Mouse (Mus musculus) activated CD4-positive, CD25-positive, alpha-beta regulatory T cell, adult 4 months (primary cell): ENCODE results near the gene Mpo. TPM values are rescaled to one million over a fixed set of nuclear protein-coding genes. Genes with fewer than 3 reads are reported as not detected.

Experiments used
- ATAC-seq: one replicate; pipeline ENCODE4 v1.8.0; 2017
- polyA plus RNA-seq, 2 experiments: library from polyadenylated mRNA; unstranded; fragments of 100-300 nt; shearing (Covaris generic); gene quantifications; one replicate each; pipeline ENCODE4 v1.2.1; 2017

Mpo gene
- polyA plus RNA-seq, 2 experiments from 2014 or later: not detected

DNA sequence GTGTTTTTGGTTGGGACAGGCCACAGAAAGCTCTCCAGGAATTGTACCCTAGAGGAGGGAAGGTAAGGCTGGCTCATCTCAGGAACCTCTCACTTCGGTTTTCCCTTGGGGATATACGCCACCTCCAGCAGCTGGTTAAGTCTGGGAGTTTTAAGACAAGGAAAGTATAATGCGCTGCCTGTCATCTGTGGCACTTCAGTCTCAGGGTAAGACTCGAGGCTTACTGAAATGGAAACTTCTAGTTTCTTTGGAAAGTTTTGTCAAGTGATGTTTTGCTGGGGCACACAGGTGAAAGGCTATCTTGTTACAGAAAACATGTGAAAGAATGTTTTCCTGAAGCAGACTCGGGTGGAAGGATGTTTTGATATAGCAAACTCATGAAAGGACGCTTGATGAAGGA lies 14.1 kb downstream of the Mpo start:
- ATAC-seq: no peak

DNA sequence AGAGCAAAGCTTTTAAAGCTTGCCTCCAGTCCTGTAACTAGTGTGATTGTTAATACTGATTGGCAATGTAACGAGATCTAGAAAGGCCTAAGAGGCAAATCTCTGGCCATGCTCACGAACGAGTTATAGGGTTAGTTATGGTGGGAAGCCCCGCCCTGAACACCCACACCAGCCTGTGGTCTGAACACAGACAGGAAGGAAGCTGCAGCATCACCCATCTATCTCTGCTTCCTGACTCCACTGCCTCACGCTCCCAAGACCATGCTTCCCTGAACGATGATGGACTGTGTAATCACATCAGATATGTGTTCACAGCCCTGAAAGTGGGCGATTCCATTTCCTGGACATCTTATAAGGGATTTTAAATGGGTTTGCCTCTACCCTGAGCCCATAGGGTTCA lies 14.9 kb downstream of the Mpo start:
- peak; percentile 94 for ATAC-seq

DNA sequence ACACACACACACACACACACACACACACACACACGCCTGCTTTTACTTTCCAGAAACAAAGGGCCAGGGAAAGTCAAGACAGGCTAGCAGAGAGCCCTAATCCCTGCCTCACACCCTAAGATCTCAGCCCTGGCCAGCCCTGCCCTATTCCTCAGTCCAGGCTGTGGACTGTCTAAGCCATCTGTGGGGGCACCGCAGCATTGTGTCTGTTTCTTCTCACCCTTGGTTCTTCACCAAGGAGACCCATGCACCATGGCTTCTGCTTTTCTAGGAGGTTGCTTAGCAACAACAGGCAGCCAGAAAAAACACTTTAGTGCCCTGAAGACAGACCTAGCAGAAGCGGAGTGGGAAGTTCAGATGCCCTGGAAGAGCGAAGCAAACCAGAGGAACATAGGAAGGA lies 18.0 kb downstream of the Mpo start:
- ATAC-seq: no peak

DNA sequence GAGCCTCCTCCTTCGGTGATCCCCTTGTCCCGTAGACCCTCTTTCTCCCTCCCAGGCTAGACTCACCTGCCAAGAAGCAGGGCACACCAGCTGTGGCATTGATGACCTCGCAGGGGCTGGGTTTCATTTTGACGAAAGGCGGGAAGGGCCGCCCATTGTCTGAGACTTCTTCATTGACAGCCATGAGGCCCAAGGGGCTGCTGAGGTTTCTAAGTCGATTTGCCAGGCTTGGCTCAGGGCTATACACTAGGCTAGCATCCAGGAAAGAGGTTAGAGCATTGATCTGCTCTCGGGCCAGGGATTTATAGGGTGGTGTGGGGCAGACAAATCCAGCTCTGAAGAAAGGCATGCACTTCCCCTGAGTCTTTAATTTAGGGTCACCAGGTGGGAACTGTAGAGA lies 21.4 kb downstream of the Mpo start:
- ATAC-seq: no peak

DNA sequence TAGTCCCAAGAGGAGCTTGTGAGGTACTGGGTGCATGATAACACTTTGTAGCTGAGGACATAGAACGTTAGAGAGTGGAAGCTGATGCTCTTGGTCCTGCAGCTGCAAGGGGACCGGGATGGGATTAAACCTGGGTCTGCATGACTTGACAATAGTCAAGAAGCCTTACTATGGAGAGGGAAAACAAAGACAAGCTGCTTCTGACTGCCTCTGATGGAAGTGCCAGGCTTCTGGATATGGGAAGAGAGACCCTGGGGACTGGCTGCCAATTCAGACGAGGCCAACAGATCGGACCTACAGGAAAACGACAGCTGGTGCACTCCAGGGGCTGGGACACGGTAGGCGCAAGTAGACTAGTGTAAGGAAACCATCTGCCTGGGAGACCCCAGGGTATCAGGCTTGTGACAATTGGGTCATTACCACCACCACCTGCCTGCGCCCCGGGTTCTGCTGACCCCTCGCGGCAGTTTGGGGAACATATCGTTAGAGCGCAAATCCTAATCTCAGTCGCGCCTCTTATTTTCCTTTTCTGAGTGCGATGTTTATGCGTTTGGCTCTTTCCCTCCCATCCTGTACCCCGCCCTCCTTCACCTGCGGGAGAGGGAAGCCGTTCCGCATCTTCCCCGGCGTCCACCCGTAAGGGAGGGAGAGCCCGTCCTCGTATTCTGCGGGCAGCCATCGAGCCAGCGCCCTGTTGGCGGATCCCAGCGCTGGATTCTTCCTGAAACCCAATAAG lies 23.5 kb downstream of the Mpo start:
- no peak for ATAC-seq

DNA sequence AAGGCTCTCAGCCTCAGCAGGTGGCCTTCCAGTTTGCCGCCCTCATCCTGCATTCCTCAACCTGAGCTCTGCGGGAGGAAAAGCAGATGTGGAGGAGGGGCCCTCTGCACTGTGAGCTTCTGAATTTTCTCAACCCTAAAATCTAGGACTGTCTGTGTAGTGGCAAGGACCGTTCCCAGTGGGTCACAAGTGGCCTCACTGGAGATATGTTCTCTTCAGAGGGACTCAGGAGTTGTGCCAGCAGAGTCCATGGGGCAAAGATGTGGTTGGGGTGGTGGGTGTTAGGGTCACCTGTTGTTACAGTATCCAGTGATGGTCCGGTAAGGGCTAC lies 24.0 kb downstream of the Mpo start:
- no peak for ATAC-seq

DNA sequence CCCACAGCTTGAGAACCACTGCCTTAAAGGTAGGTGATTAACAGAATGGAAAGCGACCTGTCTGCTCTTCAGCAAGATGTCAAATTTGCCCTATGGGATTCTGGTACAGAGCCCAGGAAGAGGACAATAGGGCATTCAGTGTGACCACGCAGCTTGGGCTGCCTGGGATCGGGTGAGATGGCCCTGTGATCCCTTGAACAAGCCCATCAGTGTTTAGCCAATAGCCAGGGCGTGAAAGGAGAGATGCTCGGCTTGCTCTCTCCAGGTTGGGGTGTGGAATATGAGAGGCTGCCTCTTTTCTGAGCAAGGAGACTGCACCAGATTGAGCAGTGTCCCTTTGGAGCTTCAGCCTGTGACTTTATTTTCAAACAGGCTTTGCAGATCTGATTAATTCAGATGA lies 28.1 kb downstream of the Mpo start:
- no peak for ATAC-seq

DNA sequence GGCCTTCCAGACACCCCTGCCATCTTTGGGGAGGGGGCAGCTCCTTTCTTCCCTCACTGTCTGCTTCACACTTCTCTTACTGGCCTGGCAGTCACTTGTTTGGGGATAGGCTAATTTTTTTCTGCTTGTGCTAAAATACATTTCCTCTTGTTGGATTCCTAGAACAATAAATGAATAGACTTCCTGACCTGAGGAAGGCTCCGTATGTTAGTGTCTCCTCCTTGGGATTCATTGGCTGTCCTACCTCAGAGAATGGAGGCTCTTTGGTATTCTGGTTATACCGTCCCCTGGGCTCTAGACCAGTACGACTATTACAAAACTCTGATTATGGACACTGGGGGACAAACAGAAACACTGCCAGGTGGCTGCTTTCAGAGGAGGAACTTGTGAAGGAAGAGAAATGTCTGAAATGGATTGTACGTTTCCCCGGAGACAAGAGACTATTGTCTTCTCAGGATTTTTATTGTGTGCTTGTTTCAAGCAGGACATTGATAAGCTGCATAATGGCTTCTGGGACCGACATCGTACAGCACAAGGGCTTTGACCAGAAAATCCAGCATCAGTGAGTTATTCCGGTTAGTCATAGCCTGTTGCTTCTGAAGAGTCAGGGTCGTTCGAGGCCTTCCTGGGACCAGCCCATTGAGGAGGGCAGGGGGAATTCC lies 35.0 kb downstream of the Mpo start, which contains the start of gene Lpo:
Lpo (minus strand) TSS at position 51 of the 662 bp plus-strand sequence.
- no peak for ATAC-seq

DNA sequence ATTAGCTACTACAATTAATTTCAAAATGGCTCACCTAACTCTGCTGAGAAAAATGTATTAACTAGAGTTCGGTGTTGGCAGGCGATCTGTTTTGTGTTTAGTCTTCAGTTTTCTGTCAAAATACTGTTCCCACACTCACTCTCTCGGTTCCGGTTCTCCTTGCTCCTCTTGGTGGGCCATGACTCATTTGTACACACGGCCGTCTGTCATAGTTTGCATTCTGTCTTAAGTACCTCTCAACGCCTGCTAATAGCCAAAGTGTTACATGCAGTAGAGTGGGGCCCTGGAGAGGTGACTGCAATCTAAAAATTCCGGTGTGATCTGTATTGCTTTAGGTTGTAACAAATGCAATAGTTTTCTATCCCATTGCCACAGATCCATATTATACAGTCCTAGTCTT lies 47.3 kb downstream of the Mpo start:
- no peak for ATAC-seq

DNA sequence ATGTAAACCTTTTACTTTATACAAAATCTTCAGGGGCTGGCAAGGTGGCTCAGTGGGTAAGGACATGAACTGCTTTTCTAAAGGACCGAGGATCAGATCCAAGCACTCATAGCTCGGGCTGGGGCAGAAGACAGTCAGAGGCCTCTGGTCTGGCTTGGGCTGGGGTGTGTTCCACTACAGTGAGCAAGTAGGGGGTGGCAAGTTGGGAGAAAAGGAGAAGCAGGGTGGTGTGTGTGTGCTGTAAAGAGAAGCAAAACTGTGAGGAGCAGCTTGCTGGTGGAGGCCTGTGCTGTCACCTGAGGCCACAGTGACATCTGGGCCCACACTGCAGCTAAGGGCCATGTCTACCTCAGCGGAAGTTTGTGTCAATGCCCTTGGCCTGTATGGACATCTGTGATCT lies 48.1 kb downstream of the Mpo start:
- ATAC-seq: no peak

DNA sequence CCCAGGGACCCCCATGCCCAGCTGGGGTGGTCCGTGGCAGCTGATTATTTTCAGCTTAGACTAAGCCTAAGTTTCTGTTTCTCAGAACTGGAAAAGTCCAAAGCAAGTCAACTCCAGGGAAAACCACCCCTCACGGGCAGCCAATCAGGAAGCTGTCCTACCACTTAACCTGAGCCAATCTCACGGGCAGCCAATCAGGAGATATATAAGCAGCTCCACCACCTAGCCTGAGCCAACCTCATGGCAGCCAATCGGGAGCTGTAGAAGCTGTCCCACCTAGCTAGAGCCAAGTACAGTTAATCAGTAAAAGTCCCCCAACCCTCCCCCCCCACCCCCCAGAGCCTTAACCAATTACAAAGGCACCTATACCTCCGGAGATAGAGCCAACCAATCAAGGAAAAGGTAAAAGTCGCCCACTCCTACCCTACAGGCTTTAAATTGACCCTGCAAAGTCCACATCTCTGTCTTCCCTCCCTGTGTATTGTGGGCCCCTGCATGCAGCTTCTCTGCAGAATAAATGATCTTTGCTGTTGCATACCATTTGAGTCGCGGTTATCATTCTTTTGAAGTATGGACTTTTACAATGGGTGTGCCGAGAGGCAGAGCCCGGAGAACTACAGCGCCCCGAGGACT lies 53.7 kb downstream of the Mpo start:
- ATAC-seq: no peak

DNA sequence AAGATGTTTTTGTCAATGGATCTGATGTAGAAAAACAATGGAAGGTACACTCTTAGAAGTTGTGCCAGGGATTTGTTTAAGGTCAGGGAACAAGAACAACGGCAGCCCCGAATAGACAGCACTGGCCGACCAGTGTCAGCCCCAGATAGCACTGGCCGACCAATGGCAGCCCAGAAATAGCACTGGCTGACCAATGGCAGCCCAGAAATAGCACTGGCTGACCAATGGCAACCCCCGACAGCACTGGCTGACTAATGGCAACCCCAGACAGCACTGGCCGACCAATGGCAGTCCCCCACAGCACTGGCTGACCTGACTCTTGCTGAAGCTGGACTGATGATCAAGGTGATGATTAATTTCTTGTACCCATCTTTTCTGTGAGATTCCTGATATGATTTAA lies 54.5 kb downstream of the Mpo start:
- no peak for ATAC-seq

DNA sequence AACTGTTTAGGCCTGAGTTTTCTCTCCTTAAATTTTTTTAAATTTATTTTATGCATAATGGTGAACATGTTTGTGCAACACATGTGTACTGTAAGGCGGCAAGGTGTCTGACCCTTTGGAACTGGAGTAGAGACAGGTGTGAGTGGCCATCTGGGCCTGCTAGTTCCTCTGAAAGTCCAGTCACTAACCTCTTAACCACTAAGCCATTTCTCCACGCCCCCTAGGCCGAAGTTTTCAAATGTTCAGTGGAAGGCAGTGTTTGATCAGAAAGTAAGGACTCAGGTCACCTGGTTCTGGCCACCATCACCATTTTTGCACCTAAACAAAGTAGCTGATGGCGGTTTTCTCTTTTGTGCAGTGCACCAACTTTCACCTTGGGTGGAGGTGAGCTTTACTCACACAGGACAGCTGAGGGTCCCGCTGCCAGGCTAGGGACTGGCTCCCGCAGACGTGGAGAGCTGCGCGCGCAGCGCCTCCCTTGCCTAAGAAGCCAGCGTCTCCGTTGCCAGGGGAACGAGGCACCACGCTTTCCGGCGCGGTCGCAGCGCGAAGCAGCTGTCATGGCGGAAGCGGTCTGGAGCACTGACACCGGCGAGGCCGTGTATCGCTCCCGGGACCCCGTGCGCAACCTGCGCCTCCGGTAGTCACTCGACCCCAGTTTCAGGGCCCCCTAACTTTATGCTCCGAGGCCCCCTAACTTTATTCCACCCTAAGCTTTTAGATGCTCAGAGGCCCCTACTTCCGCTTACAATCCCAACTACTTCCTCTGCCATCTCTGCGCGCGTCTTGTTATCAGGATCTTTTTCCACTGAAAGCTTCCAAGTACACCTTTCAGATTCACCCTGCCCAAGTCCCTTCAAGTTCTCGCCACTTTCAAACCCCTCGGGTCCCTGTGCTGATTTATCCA lies 59.6 kb downstream of the Mpo start, which contains the start of gene Mks1:
Mks1 (plus strand) TSS at position 526 of the 907 bp plus-strand sequence.
- ATAC-seq: peak; percentile 94

DNA sequence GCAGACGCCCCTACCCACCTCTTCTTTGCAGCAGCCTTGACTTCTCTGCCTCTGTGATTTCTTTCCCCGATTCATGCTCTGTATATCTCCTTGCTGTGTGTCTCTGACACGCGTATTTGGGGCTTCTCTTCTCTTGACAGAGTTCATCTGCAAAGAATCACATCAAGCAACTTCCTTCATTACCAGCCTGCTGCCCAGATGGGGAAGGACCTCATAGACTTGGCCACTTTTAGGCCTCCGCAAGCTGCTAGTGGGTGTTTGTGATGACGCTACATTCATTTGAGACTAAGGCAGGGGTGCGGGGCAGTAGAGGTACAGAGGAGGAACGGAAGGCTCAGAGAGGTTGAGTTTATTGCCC lies 60.2 kb downstream of the Mpo start:
- no peak for ATAC-seq

Other genes with a start within 250 kb of the Mpo start
- not detected for gene Gm11492, start 226.9 kb upstream of the Mpo start, polyA plus RNA-seq
- 1 to 10 TPM in 1 of 2 experiments, under 1 TPM in 1; 0.49 to 2.5 TPM for gene Sept4, start 224.7 kb upstream of the Mpo start, polyA plus RNA-seq
- 10 to 100 TPM; 10.2 to 11.1 TPM for gene Mtmr4, start 201.4 kb upstream of the Mpo start, polyA plus RNA-seq
- under 1 TPM in 1 of 2 experiments, not detected in 1; 0.11 TPM for gene Hsf5, start 176.4 kb upstream of the Mpo start, polyA plus RNA-seq
- 10 to 100 TPM; 23.8 to 25.3 TPM for gene Rnf43, start 130.9 kb upstream of the Mpo start, polyA plus RNA-seq
- gene Supt4a, start 56.0 kb upstream of the Mpo start, polyA plus RNA-seq: 100 to 1,000 TPM; 373 to 410 TPM
- 1 to 10 TPM; 1.6 to 2.4 TPM for gene Tspoap1, start 33.0 kb upstream of the Mpo start, polyA plus RNA-seq
- not detected for gene Lpo, start 34.7 kb downstream of the Mpo start, polyA plus RNA-seq
- 1 to 10 TPM; 4.7 to 4.8 TPM for gene Mks1, start 59.6 kb downstream of the Mpo start, polyA plus RNA-seq
- gene Epx, start 82.0 kb downstream of the Mpo start, polyA plus RNA-seq: not detected
- gene Olfr462, start 98.7 kb downstream of the Mpo start, polyA plus RNA-seq: not detected
- gene Olfr463, start 103.8 kb downstream of the Mpo start, polyA plus RNA-seq: not detected
- gene Olfr464, start 127.4 kb downstream of the Mpo start, polyA plus RNA-seq: not detected
- 1 to 10 TPM; 4.3 to 4.4 TPM for gene Dynll2, start 194.0 kb downstream of the Mpo start, polyA plus RNA-seq